Mouse (Mus musculus) regulatory T cell (primary cell): ENCODE measurements around the gene Ppp1r14d.

Experiments used
- in situ Hi-C: fragments of 300-600 bp; cut with MboI, MseI; formaldehyde crosslinking; loops from one replicate; pipeline ENCODE4 v1.15.1; 2025; ENCODE audit warnings: high pct_unique_total_duplicates

Gene Ppp1r14d

GRCm38 (mm10) chr2:119172862-119173576 is 56.7 kb downstream of the Ppp1r14d start:
- in situ Hi-C loops = no loop called here

- in situ Hi-C loops = no loop called here
Measured at GRCm38 (mm10) chr2:119172446-119172845, 57.3 kb downstream of the Ppp1r14d start.

GRCm38 (mm10) chr2:119171574-119171973 is 58.1 kb downstream of the Ppp1r14d start:
- in situ Hi-C loops = no loop called here

GRCm38 (mm10) chr2:119170282-119170681 is 59.4 kb downstream of the Ppp1r14d start:
- in situ Hi-C loops = no loop called here
